Mouse (Mus musculus): ENCODE measurements around the gene Trpm1.

Trpm1 gene

GRCm38 (mm10) chr7:64296286-64297010 lies 142.8 kb downstream of the Trpm1 start:
- peak; percentile 60 for DNase-seq

GRCm38 (mm10) chr7:64310241-64310640 lies 156.6 kb downstream of the Trpm1 start:
- no peak for DNase-seq

- no peak for DNase-seq
These were observed 157.1 kb downstream of the Trpm1 start for GRCm38 (mm10) chr7:64310756-64311155.

GRCm38 (mm10) chr7:64312811-64313210 lies 159.2 kb downstream of the Trpm1 start:
- no peak for DNase-seq

All from lung, postnatal 36 days (tissue).